Mouse (Mus musculus) skeletal muscle tissue, adult 2 months (tissue): ENCODE measurements around the gene Slc9a5.

ENCODE experiments used
- DNase-seq: peaks from one replicate; pipeline ENCODE4 v3.0.0-alpha.2; 2012; ENCODE audit warnings: low read depth, low spot score

Gene Slc9a5

GRCm38 (mm10) chr8:105348450-105349095, at the start of gene Slc9a5:
Gene Slc9a5 (plus strand): TSS chr8:105348843.
- DNase-seq = no peak

- DNase-seq = no peak
These were observed 48.7 kb upstream of the Slc9a5 start for GRCm38 (mm10) chr8:105299962-105300361.

- DNase-seq = no peak
These were observed 45.2 kb upstream of the Slc9a5 start for GRCm38 (mm10) chr8:105303396-105303795.

GRCm38 (mm10) chr8:105303874-105304273, 44.8 kb upstream of the Slc9a5 start:
- no peak for DNase-seq

DNA sequence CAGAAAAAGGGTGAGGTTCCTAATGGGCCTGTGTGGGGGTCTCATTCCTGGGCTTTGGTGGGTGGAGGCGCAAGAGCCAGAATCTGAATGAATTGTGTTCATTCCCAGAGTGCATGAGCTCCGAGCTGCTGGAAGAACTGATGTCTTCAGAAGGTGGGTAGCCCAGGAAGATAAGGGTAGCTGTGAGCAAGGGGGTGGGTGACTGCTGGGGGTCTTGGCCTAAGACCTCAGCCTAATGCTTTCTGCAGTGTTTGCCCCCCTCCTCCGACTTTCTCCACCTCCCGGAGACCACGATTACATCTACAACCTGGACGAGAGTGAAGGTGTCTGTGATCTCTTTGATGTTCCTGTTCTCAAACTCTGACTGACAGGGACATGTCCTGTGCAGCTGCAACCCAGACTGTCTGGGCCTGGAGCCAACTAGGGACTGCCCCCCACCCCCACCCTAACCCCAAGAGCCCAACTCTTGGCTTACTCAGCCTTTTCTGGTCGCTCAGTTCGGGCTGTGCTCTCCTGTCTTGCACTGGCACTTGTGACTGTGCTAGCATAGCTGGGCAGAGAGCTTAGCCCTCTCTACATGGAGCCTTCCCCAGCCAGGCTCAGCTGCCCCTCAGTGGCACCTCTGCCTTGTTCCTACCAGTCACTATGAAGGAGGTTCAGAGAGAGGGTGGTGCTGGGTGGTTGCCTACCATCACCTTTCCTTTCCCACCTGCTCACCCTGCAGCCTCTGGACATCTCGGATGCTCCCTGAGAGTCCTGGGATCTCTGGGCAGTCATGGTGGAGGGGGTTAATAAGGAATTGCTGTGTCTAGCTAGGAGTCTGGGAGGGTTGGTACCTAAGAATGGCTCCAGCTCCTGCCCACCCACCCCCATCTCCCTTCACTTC, 44.1 kb upstream of the Slc9a5 start:
- DNase-seq = peak; percentile 77

GRCm38 (mm10) chr8:105305211-105306145, 43.2 kb upstream of the Slc9a5 start, which contains the start of gene Elmo3:
Gene Elmo3 (plus strand): TSS chr8:105305601.
- DNase-seq = no peak

- no peak for DNase-seq
These were observed 42.4 kb upstream of the Slc9a5 start for GRCm38 (mm10) chr8:105306146-105306691.

GRCm38 (mm10) chr8:105307670-105308069, 41.0 kb upstream of the Slc9a5 start:
- no peak for DNase-seq

DNA sequence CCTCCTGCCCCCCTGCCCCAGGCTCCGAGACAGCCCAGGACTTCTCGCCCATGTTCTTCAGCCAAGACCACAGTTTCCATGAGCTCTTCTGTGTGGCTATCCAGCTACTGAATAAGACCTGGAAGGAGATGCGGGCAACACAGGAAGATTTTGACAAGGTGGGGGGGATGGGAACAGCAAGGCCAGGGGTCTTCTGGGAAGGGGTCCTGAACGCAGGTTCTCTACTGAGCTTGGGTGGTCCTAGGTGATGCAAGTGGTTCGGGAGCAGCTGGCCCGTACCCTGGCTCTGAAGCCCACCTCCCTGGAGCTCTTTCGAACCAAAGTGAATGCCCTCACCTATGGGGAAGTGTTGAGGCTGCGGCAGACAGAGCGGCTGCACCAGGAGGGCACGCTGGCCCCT, 40.2 kb upstream of the Slc9a5 start:
- no peak for DNase-seq

DNA sequence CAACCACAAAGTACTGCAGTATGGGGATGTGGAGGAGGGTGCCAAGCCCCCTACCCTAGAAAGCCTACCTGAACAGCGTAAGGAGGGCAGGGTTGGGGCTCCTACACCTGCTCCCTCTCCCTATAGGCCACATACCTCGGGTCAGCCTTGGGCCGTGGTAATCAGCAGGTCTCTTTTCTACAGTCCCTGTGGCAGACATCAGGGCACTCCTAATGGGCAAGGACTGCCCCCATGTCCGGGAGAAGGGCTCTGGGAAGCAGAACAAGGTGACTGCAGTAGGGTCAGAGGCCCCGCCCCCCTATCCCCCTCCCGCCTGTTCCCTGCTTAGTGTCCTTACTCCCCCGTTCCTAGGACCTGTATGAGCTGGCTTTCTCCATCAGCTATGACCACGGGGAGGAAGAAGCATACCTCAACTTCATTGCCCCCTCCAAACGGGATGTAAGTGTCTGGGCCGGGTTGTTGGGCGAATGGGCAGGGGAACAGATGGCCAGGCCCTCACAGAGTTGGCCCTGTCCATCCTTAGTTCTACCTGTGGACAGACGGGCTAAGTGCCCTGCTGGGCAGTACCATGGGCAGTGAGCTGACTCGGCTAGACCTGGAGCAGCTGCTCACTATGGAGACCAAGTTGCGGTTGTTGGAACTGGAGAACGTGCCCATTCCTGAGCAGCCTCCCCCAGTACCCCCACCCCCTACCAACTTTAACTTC, 39.3 kb upstream of the Slc9a5 start:
- DNase-seq = no peak

GRCm38 (mm10) chr8:105310118-105310517, 38.5 kb upstream of the Slc9a5 start:
- DNase-seq = no peak

DNA sequence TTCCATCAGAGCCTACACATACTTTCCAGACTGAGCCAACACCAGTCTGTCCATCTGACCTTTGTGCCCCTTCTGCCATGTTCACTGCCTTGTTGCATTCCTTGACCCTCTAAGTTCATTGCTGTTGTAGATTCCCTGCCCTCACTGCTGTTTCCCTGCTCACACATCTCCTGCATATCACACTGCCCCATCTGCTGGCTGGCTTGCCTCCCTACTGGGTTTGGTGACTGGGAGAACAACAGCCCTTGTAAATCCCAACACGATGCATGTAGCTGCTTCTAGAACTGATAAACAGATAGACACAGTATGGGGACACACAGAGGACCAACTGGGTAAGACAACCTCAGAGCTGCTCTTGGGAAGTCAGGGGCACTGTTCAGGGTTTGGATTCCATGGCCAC, 36.9 kb upstream of the Slc9a5 start:
- no peak for DNase-seq

DNA sequence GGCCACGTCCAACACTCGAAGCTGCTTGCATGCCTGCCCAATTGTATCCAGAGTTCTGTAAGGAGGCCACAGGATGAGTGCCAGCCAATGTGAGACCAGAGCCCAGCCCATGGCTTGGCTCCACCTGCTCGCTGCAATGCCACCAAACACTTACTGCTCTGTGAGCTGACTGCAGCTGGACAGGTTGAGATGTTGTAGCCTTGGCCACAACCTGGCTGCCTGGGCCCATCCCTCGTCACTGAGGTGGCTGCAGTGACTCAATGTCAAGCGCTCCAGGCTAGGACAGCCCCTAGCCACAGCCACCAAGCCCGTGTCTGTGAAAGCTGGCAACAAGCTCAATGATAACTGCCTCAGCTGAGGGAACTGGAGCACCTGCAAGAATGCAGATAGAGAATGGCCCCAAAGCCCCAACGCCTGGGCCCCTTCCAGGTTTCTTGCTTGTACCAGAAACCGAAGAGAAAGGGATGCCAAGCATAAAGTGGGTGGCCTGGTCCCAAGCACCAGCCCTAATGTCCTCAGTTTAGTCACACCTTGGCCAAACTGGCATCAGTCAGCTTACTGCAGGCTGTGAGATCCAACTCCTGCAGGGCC, 35.7 kb upstream of the Slc9a5 start:
- DNase-seq = no peak

- no peak for DNase-seq
These were observed 34.8 kb upstream of the Slc9a5 start for GRCm38 (mm10) chr8:105313622-105314402.

GRCm38 (mm10) chr8:105315073-105315769, 33.4 kb upstream of the Slc9a5 start:
- no peak for DNase-seq

- DNase-seq = peak; percentile 79
These were observed 30.7 kb upstream of the Slc9a5 start for GRCm38 (mm10) chr8:105317941-105318340.

GRCm38 (mm10) chr8:105318662-105319190, 29.9 kb upstream of the Slc9a5 start:
- no peak for DNase-seq

GRCm38 (mm10) chr8:105323183-105323582, 25.5 kb upstream of the Slc9a5 start:
- DNase-seq = no peak

- no peak for DNase-seq
These were observed 23.0 kb upstream of the Slc9a5 start for GRCm38 (mm10) chr8:105325641-105326093.
